Mouse (Mus musculus) E14TG2a.4 (cell line): Measurements from ENCODE around the gene Prss1.
"Not testable (repeated sequence)": the region's sequence is repeated elsewhere in the genome, so short reads cannot be mapped to it uniquely, and the experiment has no call there.

Experiments used
- H3K27me3 ChIP-seq: 2 replicates; pipeline ENCODE4 v1.6.1; 2014; ENCODE audit warnings: low read length, control low read depth; ENCODE audit not compliant: insufficient read depth
- H3K36me3 ChIP-seq: 2 replicates; pipeline ENCODE4 v1.6.1; 2014; ENCODE audit warnings: low read length, control low read depth; ENCODE audit not compliant: insufficient read depth
- H3K4me1 ChIP-seq: replicated peaks from 2 replicates; pipeline ENCODE4 v1.6.1; 2014; ENCODE audit warnings: low read depth, low read length, control low read depth
- H3K4me3 ChIP-seq: replicated peaks from 2 replicates; pipeline ENCODE4 v1.5.1; 2014; ENCODE audit warnings: mild to moderate bottlenecking, low read length
- H3K9me3 ChIP-seq: 2 replicates; pipeline ENCODE4 v1.6.1; 2014; ENCODE audit warnings: low read length, control low read depth
- CTCF ChIP-seq: conservative IDR thresholded peaks from 2 replicates; pipeline ENCODE4 v1.5.1; 2014; ENCODE audit warnings: low read length
- NANOG ChIP-seq: IDR thresholded peaks from 2 replicates; pipeline ENCODE4 v1.6.1; 2014; ENCODE audit warnings: borderline replicate concordance, low read length, mixed read lengths
- POU5F1 ChIP-seq: IDR thresholded peaks from 2 replicates; pipeline ENCODE4 v1.6.1; 2014; ENCODE audit warnings: low read length, borderline replicate concordance

Prss1 gene

DNA sequence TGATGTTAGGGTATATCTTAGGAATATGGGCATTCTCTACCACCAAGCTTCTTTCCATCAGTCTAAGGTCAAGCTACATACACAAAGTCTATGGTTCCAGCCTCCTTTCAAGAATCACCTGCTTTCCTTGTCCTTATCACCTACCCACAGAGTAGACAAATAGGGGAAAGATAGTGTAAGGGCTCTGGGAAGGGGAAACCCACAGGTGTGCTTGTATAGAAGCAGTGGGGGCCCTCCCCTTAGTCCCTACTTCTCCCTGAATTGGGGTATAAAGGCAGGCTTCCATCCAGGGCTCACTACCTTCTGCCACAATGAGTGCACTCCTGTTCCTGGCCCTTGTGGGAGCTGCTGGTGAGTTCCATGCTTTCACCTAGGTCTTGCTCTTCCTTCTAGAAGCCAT is at the start of gene Prss1:
Gene Prss1 (plus strand): TSS at position 301 of the 400 bp plus-strand sequence.
- H3K27me3 ChIP-seq, H3K4me3 ChIP-seq, H3K4me1 ChIP-seq, H3K9me3 ChIP-seq, H3K36me3 ChIP-seq: not testable (repeated sequence)

DNA sequence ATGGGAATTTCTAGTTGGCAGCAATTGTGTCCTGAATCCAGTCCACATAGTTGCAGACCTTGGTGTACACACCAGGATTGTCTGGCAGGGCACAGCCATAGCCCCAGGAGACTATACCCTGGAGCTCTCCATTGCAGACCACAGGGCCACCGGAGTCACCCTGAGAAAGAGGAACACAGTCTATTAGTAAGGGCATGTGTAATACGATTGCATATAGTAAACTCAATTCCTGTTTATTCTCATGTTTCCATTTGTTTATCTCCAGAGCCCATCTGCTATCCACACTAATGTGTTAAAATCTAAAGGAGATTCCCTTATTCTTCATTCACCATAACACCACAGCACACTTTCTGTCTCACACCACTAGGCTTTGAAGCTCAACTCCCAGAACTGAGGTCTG is 16.5 kb upstream of the Prss1 start:
- not testable (repeated sequence) for H3K9me3 ChIP-seq, H3K4me3 ChIP-seq, H3K36me3 ChIP-seq, H3K27me3 ChIP-seq, H3K4me1 ChIP-seq

DNA sequence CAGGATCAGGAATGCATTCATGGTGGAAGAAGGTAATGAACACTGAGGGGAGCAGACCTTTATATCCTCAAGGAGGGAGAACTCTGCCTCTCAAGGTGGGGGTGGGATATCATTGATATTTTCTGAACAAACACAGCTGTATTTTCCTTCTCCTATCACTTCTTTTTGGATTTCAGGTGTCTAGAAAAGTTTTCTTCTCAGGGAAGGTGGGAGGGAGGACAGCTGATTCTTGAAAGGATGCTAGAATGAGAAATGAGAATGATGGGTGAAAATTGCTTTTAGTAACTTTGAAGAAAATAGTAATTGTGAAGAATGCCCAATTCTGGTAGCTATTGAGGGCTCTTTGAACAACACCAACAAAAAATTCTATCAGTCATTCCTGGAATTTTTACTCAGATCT is 12.7 kb upstream of the Prss1 start, which contains the start of gene Gm10334:
Gene Gm10334 (minus strand): TSS at position 101 of the 400 bp plus-strand sequence.
- H3K9me3 ChIP-seq, H3K4me3 ChIP-seq, H3K27me3 ChIP-seq, H3K36me3 ChIP-seq, H3K4me1 ChIP-seq: not testable (repeated sequence)

DNA sequence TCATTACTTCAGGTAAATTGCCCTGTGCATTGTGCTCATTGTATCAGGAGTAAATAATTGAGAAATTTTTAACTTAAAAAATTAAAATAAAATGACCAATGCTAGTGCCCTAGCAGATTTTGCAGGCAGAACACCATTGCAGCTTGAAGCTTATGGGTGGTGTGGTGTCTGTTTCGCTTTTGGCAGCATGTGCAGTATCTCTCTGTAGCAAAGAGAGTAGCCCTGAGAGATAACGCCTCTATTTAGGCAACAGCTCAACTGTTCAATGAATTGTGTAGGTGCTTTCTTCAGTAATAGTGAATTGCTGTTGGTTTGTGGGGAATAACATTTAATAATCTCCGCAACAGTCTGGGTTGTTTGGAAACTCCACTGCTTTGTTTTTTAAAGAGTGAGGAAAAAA is 40.6 kb downstream of the Prss1 start:
- no peaks in the 10 kb centered on the region for H3K27me3 ChIP-seq
- TF ChIP-seq POU5F1 (no peak), NANOG (no peak), CTCF (no peak)
- H3K4me1 ChIP-seq, result no peaks in the 10 kb centered on the region
- H3K36me3 ChIP-seq, result no peaks in the 10 kb centered on the region
- H3K9me3 ChIP-seq, result no peaks in the 10 kb centered on the region
- H3K4me3 ChIP-seq, result no peak overlapping the region

DNA sequence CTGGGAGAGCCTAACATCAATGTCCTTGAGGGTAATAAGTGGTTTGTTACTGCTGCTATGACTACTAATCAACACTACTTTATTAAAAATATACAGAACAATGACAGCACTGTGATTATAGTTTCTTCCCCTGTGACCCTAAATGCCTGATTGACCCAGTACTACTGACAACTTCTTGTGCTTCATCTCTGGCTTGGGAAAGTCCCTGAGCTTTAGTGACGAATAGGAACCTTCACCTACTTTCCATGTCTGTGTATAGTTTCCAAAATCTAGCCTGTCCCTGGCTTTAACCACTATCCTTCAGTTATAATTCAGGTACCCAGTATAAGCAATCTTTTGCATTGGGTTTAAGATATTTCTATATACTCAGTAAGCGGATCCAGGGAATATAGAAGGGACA is 46.2 kb downstream of the Prss1 start:
- H3K36me3 ChIP-seq, result no peaks in the 10 kb centered on the region
- H3K9me3 ChIP-seq, result no peaks in the 10 kb centered on the region
- H3K27me3 ChIP-seq, result no peaks in the 10 kb centered on the region
- no peak for TF ChIP-seq NANOG
- H3K4me1 ChIP-seq, result no peaks in the 10 kb centered on the region
- H3K4me3 ChIP-seq, result no peak overlapping the region

DNA sequence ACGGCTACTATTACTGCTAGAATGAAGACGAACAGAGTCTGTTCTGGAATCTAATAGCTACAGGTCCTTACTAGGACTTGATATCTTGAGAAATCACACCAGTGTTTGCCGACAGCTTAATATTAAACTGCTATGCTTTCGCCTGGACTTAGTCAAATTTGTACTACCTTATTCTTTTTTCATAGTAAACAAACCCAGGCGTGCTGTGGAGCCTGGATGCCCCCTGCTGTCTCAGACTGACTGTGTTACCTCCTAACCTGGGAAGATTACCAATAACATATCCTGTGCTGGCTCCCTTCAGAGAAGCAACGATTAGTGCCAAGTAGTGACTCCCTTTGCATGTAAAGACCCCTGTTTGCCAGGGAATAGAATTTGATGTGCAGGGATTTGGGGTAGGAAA is 46.6 kb downstream of the Prss1 start:
- Histone ChIP-seq H3K4me1 (no peaks in the 10 kb centered on the region), H3K36me3 (no peaks in the 10 kb centered on the region), H3K4me3 (no peak overlapping the region), H3K27me3 (no peaks in the 10 kb centered on the region), H3K9me3 (no peaks in the 10 kb centered on the region)
- TF ChIP-seq POU5F1 (no peak), CTCF (no peak), NANOG (no peak)
